Mouse (Mus musculus): ENCODE data around the gene Gm20388. TPM values are rescaled to one million over a fixed set of nuclear protein-coding genes. Genes with fewer than 3 reads are reported as not detected.

The Gm20388 gene
- total RNA-seq, 2 experiments from 2014 or later = 18.5 to 23.8 TPM

DNA sequence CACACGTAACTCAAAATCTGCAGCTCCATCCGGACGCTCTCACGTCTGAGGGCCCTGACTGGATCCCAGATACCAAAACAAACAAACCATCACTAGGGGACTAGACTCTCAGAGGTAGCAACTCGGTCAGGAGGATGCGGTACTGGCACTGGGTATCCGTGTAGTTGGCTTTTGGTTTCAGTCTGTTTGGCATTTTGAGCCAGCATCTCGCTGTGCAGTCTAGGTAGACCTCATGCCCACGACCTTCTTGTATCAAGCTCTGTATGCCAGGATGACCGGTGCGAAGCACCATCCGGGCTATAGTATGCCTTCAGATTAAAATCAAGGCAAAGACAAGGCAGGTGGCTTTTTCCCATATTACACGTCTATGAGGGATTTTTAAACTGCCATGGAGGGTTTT lies 3916.9 kb downstream of the Gm20388 start:
- no peak for ATAC-seq (replicated peaks; ENCODE audit: poor library complexity, severe bottlenecking)

DNA sequence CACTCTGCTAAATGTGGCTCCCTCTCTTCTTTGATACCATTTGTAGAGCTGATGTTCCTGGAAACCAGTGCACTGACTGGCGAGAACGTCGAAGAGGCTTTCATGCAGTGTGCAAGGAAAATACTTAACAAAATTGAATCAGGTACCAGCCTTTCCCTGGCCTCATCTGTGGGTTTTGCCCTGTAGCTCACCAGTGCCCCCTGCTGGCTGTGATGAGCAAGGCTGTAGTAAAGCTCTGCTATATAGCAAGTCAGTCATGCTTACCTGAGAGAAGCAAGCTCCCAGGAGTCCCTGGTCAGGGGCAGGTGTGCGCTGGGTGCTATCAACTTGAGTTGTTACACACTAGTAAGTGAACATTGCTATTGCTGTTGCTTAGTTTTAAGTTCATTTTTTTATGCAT lies 3922.1 kb downstream of the Gm20388 start:
- peak; percentile 48; the same call in 1 of the 2 replicates for ATAC-seq (replicated peaks; ENCODE audit: poor library complexity, severe bottlenecking)

DNA sequence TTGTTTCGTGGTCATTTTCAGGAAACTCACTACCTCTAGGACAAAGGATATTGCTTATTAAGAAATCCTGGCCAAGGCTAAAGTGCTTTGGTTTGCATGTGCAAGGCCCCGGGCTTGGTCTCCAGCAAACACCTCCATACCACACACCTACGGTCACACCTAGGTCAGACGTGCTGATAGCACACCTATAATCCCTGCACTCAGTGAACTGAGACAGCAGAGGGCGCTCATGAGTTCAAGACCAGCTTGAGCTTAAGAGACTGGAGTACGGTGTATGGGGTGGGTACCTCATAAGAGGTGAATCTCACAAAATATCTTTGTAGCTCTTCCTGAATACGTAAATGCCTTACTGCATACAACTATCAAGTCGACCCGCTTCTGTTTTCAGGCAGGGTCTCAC lies 3924.8 kb downstream of the Gm20388 start:
- peak; percentile 62 for ATAC-seq (replicated peaks; ENCODE audit: poor library complexity, severe bottlenecking)

DNA sequence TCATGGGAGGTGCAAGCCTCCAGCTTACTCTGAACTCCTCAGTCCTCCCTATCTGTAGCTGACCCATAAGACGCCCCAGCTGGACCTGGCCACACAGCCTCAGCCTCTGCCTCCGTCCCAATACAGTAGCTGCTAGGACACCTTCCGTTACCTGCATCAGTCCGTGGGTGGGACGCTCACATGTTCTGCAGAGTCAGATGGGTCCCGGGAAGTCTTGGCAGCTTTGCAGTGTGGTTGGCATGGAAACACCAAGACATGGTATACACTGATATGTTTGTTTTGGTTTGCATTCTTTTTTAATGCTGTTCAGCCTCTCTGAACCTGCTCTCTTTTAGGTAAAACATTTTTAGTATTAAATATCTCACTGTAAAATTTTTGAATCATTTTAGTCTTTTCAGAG lies 3925.7 kb downstream of the Gm20388 start:
- no peak for ATAC-seq (replicated peaks; ENCODE audit: poor library complexity, severe bottlenecking)

DNA sequence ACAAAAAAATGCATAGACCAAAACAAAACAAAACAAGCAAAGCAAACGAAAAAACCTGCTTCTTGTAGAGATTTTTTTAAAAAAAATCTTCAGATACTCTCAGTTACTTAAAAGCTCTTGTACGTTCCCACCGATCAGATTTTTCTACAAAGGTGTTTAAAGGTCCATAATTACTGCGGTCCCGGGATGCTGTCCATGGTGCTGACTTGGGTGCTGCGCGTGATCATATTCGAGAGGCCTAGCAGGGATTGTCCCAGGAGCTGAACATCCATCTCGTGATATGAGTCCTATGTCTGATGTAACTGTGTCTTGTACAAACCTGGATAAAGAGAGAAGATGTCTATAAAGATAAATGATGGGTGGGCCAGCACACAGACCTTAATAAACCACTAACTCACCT lies 3927.9 kb downstream of the Gm20388 start:
- no peak for ATAC-seq (replicated peaks; ENCODE audit: poor library complexity, severe bottlenecking)

DNA sequence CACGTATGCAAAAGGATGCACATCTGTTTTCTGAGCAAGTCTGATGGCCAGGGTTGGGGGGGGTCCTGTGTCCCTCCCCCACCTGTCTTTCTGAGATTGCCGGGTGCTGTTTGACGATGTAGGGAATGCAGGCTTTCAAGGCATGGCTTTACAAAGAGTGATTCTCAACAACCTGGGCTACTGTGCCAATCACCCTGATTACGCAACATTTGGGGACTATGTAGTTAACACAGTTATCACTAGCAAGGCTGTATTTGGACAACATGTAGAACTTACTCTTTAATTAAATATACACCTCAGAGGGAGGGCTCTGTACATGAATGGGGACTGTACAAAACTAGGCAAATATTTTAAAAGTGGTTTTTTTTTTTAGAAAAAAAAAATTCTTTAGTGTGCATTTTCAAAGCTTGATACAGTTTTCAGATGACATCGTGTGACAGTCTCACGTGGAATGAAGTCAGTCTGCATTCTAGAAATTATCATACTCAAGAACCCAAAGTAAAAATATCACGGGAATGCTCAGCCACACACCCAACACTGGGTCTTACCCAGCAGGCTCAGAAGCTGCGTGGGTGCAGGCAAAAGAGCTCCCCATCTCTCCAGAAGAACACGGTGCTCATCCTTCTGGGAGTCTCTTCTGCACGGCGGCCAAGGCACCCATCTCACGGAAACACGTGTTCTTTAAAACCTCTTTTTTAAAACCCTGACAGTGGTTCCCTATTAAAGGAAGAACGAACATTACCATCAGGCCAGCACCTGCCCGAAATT lies 3930.1 kb downstream of the Gm20388 start:
- ATAC-seq (replicated peaks; ENCODE audit: poor library complexity, severe bottlenecking) = no peak

DNA sequence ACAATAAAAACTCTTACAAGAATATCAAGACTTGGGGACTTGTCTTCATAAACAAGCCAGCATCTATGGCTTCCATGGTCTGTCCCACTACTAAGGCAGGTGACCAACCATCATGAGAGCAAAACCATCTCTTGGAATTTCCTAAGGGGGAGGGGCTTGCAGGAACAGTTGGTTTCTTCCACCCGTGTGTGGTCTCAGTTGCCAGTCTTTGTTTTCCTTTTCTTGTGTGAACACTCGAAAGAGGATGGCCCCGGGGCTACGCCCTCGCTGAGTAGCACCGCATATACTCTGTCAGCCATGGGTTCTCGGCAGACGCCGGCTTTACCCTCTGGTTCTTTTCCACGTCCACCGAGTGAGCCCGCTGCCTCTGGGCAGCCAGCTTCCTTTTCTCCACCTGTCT lies 3931.4 kb downstream of the Gm20388 start:
- ATAC-seq (replicated peaks; ENCODE audit: poor library complexity, severe bottlenecking) = no peak

DNA sequence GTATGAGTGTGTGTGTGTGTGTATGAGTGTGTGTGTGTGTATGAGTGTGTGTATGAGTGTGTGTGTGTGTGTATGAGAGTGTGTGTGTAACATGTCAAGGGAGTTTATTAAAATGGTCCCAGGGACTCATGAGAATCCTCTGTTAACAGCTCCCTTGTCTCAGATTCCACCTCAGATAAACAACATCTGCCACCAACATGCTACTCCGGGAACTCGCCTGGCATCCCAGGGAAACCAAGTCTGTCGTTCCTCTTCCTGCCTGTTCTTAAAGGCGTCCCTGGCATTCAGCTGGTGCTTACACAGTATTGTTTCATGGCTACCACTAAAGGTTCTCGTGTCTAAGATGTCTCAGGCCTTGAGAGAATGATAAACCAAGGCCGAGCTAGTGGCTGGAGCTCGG lies 3933.7 kb downstream of the Gm20388 start:
- ATAC-seq (replicated peaks; ENCODE audit: poor library complexity, severe bottlenecking) = no peak

DNA sequence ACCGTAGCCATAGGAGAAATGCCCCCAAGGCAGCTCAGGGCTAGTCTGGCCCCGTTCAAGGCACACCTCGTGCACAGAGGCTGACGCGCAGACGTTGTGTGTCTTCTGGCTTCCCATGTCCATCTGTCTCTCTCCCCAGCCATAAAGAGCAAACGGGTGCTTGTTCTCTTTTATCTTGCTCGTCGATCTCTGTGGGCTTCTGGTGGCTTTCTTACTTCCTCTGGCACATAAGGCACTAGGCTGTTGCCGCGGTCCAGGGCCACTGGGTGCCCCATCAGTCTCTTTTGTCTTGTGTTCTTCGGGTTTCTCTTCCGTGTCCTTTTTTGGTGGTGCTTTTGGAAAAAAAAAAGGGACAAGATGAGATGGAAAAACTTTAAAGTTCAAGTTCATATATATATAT lies 3934.5 kb downstream of the Gm20388 start:
- ATAC-seq (replicated peaks; ENCODE audit: poor library complexity, severe bottlenecking) = peak; percentile 62

DNA sequence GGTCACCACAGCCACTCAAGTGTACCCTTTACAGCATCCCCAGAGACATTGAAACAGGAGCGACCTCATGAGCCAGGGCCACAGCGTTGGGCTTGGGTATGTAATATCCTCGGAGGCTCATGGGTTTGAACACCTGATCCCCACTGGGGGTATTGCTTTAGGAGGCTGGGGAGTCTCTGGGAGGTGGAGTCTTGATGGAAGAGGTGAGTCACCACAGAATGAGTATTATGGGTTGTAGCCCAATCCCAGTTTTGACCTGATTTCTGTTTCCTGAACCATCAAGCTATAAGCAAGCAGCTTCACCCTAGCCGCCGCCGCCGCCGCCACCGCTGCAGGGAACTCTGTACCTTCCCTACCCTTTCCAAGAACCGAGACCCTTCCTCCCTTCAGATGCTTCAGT lies 3935.3 kb downstream of the Gm20388 start:
- ATAC-seq (replicated peaks; ENCODE audit: poor library complexity, severe bottlenecking) = no peak

DNA sequence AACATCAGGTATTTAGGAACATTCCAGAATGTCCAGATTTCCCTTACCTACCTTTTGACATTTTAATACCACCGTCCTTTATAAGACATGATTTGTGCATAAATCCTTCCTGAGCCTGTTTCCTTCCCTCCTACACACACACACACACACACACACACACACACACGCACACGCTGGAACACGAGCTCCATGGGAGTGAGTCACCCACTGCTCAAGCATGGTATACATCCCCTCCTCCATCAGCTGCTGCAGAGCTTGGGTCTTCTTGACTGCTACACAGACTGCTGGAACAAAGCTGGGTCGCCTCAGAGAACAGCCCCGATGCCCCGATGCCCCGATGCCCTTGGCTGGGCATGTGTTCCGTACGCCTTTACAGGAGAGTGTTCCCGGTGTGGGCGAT lies 3935.9 kb downstream of the Gm20388 start:
- ATAC-seq (replicated peaks; ENCODE audit: poor library complexity, severe bottlenecking) = no peak

DNA sequence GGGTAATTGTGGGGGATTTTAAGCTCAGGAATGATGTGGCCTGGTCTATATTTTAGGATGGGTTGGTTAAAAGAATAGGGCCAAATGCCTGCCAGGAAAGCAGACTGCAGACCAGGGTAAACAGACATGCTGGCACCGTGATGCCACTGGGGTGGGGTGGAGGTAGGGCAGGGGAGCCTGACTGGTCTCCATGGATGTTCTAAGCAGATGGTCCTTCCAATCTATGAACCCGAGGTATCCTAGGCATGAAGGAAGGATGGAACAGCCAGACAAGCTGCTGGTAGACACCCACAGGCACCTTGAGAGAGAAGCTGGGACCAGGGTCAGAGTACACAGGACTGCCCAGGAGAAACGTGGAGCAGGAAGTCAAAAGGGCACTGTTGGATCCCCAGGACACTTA lies 3936.9 kb downstream of the Gm20388 start:
- no peak for ATAC-seq (replicated peaks; ENCODE audit: poor library complexity, severe bottlenecking)

DNA sequence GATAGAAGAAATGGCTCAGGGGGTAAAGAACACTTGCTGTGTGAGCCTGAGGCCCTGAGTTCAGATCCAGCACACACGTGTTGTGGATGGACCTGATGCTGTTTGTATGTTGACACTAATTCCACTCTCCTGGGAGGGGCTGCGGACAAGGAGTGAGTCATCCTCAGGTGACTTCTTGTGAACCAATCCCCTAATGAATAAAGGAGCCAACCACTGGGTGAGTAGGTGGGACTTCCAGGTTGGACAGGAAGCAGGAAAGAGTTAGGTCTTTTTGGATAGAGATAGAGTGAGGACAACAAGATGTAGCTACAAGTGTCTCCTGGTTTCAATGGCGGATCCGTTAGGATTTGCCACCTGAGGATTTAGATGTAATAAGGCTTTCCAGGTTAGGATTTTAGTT lies 3938.7 kb downstream of the Gm20388 start:
- no peak for ATAC-seq (replicated peaks; ENCODE audit: poor library complexity, severe bottlenecking)

DNA sequence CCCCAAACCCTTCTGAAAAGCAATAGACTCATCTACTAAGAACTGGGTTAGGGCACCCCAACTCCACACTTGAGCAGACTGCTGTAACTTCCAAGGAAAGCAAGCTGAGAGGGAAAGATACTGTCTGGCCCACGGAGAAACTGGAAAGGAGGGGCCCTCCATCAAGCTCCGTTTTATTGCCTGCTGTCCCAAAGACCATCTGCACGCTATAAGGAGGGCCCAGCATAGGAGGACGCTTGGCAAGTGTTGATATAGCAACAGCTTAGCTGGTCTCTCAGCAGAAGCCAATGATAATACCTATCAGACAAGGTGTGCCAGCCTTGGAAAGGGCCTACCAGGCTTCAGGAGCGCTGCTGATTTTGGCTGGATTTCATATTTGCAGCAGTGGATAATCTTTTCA lies 3940.9 kb downstream of the Gm20388 start:
- ATAC-seq (replicated peaks; ENCODE audit: poor library complexity, severe bottlenecking) = no peak

DNA sequence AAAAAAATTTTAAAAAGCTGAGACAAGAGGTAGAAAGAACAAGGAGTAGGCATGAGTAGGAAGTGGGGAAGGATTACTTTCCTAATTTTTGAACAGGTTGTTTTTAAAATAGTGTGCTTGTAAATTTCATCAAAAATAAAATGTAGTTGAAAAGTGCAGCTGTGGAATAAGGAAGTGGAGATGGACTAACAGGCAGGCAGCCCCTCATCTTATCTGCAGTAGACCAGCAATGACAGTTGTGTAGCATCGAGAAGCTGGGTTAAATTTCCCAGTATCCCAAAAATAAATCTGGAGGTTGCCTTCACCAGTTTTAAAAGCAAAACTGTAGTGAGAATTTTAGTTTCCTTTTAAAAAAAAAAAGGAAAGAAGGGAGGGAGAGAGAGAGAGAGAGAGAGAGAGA lies 3943.6 kb downstream of the Gm20388 start:
- ATAC-seq (replicated peaks; ENCODE audit: poor library complexity, severe bottlenecking) = no peak

DNA sequence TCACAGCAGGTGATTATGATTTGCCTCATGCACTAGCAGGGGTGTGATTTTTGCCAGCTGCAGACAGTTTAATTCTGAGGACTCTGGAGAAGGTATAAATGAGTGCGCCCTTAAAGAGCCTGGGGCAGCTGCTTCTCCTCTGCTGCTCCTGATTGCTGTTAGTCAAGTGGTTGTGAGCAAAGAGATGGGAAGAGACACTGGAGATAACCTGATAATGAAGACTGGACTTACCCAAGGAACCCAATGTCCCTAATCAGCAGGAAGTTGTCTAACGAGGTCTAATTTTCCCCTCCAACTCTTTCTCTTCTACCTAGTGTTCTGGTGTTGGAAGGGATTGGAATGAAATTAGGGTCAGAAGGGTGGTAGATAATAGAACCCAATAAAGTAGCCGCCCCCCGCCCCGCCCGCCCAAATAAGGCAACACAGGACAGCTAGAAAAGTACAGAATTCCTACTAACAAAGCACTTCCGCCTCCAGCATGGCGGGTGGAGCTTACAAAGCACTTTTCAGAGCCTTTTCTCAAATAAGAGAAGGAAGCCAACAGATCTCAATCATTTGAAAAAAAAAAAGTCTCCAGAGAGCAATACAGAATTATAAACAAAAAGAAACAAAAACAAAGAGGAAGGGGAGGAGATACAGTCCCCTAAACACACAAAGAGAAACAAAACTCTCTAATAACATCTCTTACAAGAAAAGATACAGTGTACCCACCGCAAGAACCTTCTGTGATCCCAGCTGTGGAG lies 3944.3 kb downstream of the Gm20388 start:
- no peak for ATAC-seq (replicated peaks; ENCODE audit: poor library complexity, severe bottlenecking)

DNA sequence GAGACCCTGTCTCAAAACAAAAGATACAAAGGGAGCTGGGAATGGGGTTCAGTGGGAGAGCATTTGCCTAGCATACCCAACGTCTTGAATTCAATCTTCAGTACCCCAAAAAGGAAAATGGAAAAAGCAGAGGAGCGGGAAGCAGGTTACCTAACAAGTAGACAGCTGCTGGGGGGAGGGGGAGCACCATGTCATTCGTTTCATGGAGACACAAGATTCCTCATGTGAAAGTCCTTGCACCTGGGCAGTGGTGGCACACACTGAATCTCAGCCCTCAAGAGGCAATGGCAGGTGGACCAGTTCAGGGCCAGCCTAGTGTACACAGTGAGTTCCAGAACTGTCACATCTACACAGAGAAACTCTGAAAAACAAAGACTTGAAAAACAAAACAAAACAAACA lies 3946.7 kb downstream of the Gm20388 start:
- no peak for ATAC-seq (replicated peaks; ENCODE audit: poor library complexity, severe bottlenecking)

DNA sequence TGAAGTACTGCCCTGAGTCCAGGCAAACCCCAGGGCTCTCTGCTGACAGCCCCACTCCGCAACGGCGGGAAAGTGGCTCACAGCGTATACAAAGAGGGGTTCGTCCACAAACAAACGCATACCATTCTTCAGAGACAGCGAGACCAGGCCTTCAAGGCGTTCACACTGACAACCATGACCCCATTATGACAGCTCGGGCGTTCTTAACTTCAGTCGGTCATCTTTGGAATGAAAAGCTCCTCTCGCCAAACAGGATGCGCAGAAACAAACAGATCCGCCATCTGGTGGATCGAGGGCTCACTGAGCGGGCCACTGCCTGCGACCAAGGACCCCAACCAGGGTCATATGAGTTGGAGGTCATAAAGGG lies 3947.9 kb downstream of the Gm20388 start:
- 0 out of 2 replicates have a peak, but pooled peaks have one; percentile 0 for ATAC-seq (replicated peaks; ENCODE audit: poor library complexity, severe bottlenecking)

DNA sequence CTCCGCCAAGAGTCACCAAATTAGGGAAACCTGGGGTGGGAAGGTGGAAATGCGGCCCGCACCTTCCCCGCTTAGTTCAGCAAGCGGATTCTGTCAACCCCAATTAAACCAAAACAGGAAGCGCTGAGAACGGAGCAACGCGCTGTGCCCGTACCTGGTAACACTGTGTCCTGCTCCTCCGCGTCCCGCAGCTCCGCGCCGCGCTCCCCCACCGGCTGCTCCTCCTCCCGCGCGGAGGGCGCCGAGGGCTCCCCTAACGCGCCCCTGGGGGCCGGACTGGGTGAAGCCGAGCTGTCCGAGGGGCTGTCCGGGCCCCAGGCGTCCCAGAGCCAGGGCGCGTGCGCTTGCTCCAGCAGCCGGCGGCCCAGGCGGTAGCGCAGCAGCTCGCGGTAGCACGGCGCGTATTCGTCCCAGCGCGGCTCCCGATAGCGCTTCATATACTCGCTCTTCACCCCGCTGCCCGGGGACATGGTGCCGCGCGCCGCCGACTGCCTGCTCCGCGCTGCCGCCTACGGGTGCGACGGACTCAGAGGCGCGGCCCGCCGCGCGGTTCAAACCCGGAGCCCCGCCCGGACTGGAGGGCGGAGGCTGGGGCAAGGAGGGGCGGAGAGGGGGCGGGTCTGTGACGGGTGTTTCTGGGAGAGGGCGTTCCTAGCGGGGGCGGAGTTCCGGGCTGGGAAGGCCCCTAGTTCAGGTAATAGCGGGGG lies 3948.5 kb downstream of the Gm20388 start:
- ATAC-seq (replicated peaks; ENCODE audit: poor library complexity, severe bottlenecking) = peak; percentile 90

DNA sequence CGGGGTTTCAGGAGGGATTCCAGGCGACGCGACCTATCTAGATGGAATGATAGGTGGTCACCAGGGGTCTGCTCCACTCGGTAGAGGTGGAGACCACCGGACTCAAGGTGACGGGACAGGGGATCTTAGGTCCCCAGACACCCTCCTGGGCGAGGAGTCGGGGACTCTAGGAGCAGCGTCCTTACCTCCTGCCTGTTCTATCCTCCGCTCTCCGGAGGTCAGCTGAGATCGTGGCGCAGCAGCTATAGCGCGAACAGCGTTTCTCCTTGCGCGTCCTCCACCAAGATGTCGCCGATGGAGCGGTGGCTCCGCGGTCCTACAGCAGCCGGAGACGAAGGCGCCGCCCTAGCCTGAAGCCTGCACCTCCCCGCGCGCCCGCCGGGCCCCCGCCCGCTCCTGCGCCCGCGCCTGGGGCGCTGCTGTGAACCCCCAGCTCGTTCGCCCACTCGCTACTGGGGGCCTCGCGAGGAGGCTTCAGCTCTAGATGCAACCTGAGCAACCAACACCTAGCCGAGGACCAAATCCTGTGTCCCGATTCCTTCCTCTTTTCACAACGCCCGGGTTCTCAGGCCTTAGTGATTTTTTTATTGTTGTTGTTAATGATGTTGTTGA lies 3949.1 kb downstream of the Gm20388 start, which contains the start of gene Ccsap:
Ccsap (minus strand) TSS at position 562 of the 612 bp plus-strand sequence.
- peak; percentile 42 for ATAC-seq (replicated peaks; ENCODE audit: poor library complexity, severe bottlenecking)

DNA sequence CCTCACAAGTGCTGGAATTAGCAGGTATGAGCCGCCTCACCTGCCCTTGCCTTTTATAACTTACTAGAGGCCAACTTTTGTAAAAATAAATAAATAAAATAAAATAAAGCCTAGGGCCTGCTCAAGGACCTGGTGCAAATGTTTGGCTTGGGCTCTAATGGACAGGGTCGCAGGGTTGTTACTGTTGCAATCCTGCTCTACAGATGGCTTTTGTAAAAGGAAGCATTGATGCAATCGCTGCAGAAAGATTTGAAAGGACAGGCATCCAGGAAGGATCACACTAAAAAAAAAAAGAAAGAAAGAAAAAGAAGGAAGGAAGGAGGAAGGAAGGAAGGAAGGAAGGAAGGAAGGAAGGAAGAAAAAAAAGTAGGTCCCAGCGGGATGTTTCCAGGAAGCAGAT lies 3949.7 kb downstream of the Gm20388 start:
- no peak for ATAC-seq (replicated peaks; ENCODE audit: poor library complexity, severe bottlenecking)
